Mouse (Mus musculus): ENCODE results near the gene Cyfip1. TPM values are rescaled to one million over a fixed set of nuclear protein-coding genes. Genes with fewer than 3 reads are reported as not detected.

Gene Cyfip1
- polyA plus RNA-seq, 1 experiment from 2014 or later, result 105 TPM

GRCm38 (mm10) chr7:55858836-55859517 is 17.4 kb downstream of the Cyfip1 start:
- no peak overlapping the region for H3K4me3 ChIP-seq (replicated peaks; ENCODE audit: low read length)
- no peaks in the 10 kb centered on the region for H3K9me3 ChIP-seq (replicated peaks; ENCODE audit: control insufficient read depth, low read length)
- no peak overlapping the region for H3K4me2 ChIP-seq (ENCODE audit: low read depth, low read length)
- no peak overlapping the region for H3K9ac ChIP-seq (ENCODE audit: low read length)
- H3K27ac ChIP-seq (ENCODE audit: low read length), result no peak overlapping the region
- no peak for ATAC-seq (ENCODE audit: insufficient read depth, low FRiP score)
- no peaks in the 10 kb centered on the region for H3K27me3 ChIP-seq (ENCODE audit: control insufficient read depth, insufficient read depth, low read length)
- H3K4me1 ChIP-seq (ENCODE audit: control insufficient read depth, insufficient read depth, low read length), result peaks cover 4% of the 10 kb centered on the region; the same call in 1 of the 2 replicates
- 76% methylated on average over 3 of the region's 3 CpGs for WGBS
- no peaks in the 10 kb centered on the region for H3K36me3 ChIP-seq (ENCODE audit: control insufficient read depth, insufficient read depth, low read length)

GRCm38 (mm10) chr7:55859518-55859872 is 17.9 kb downstream of the Cyfip1 start:
- no peaks in the 10 kb centered on the region for H3K27me3 ChIP-seq (ENCODE audit: control insufficient read depth, insufficient read depth, low read length)
- no peak overlapping the region for H3K4me3 ChIP-seq (replicated peaks; ENCODE audit: low read length)
- H3K9ac ChIP-seq (ENCODE audit: low read length), result no peak overlapping the region
- no peak overlapping the region for H3K4me2 ChIP-seq (ENCODE audit: low read depth, low read length)
- no peaks in the 10 kb centered on the region for H3K36me3 ChIP-seq (ENCODE audit: control insufficient read depth, insufficient read depth, low read length)
- H3K4me1 ChIP-seq (ENCODE audit: control insufficient read depth, insufficient read depth, low read length), result peaks cover 4% of the 10 kb centered on the region; the same call in 1 of the 2 replicates
- 80% methylated on average over 2 of the region's 2 CpGs for WGBS
- no peak for ATAC-seq (ENCODE audit: insufficient read depth, low FRiP score)
- H3K9me3 ChIP-seq (replicated peaks; ENCODE audit: control insufficient read depth, low read length), result no peaks in the 10 kb centered on the region
- no peak overlapping the region for H3K27ac ChIP-seq (ENCODE audit: low read length)

GRCm38 (mm10) chr7:55859956-55860355 is 18.4 kb downstream of the Cyfip1 start:
- H3K4me2 ChIP-seq (ENCODE audit: low read depth, low read length), result no peak overlapping the region
- H3K36me3 ChIP-seq (ENCODE audit: control insufficient read depth, insufficient read depth, low read length), result no peaks in the 10 kb centered on the region
- H3K4me3 ChIP-seq (replicated peaks; ENCODE audit: low read length), result no peak overlapping the region
- no peak overlapping the region for H3K27ac ChIP-seq (ENCODE audit: low read length)
- H3K9ac ChIP-seq (ENCODE audit: low read length), result no peak overlapping the region
- ATAC-seq (ENCODE audit: insufficient read depth, low FRiP score), result no peak
- 74% methylated on average over 6 of the region's 6 CpGs for WGBS
- H3K4me1 ChIP-seq (ENCODE audit: control insufficient read depth, insufficient read depth, low read length), result peaks cover 4% of the 10 kb centered on the region
- H3K9me3 ChIP-seq (replicated peaks; ENCODE audit: control insufficient read depth, low read length), result no peaks in the 10 kb centered on the region
- H3K27me3 ChIP-seq (ENCODE audit: control insufficient read depth, insufficient read depth, low read length), result no peaks in the 10 kb centered on the region

- H3K36me3 ChIP-seq (ENCODE audit: control insufficient read depth, insufficient read depth, low read length), result no peaks in the 10 kb centered on the region
- no peak overlapping the region for H3K27ac ChIP-seq (ENCODE audit: low read length)
- H3K4me3 ChIP-seq (replicated peaks; ENCODE audit: low read length), result no peak overlapping the region
- no peak overlapping the region for H3K9ac ChIP-seq (ENCODE audit: low read length)
- no peaks in the 10 kb centered on the region for H3K27me3 ChIP-seq (ENCODE audit: control insufficient read depth, insufficient read depth, low read length)
- no peaks in the 10 kb centered on the region for H3K9me3 ChIP-seq (replicated peaks; ENCODE audit: control insufficient read depth, low read length)
- ATAC-seq (ENCODE audit: insufficient read depth, low FRiP score), result no peak
- 78% methylated on average over 4 of the region's 4 CpGs for WGBS
- peaks cover 4% of the 10 kb centered on the region for H3K4me1 ChIP-seq (ENCODE audit: control insufficient read depth, insufficient read depth, low read length)
- no peak overlapping the region for H3K4me2 ChIP-seq (ENCODE audit: low read depth, low read length)
These were observed 19.6 kb downstream of the Cyfip1 start for GRCm38 (mm10) chr7:55861175-55861574.

GRCm38 (mm10) chr7:55865044-55865443 is 23.5 kb downstream of the Cyfip1 start:
- Histone ChIP-seq H3K9me3 (replicated peaks; ENCODE audit: control insufficient read depth, low read length) (no peaks in the 10 kb centered on the region), H3K4me3 (replicated peaks; ENCODE audit: low read length) (no peak overlapping the region), H3K4me2 (ENCODE audit: low read depth, low read length) (no peak overlapping the region), H3K27ac (ENCODE audit: low read length) (no peak overlapping the region), H3K36me3 (ENCODE audit: control insufficient read depth, insufficient read depth, low read length) (no peaks in the 10 kb centered on the region), H3K27me3 (ENCODE audit: control insufficient read depth, insufficient read depth, low read length) (no peaks in the 10 kb centered on the region), H3K9ac (ENCODE audit: low read length) (no peak overlapping the region), H3K4me1 (ENCODE audit: control insufficient read depth, insufficient read depth, low read length) (peaks cover 2% of the 10 kb centered on the region; the same call in 1 of the 2 replicates)
- ATAC-seq (ENCODE audit: insufficient read depth, low FRiP score), result no peak

- ATAC-seq (ENCODE audit: insufficient read depth, low FRiP score), result no peak
- no peak overlapping the region for H3K9ac ChIP-seq (ENCODE audit: low read length)
These were observed 24.3 kb downstream of the Cyfip1 start for GRCm38 (mm10) chr7:55865750-55866416.

GRCm38 (mm10) chr7:55868247-55868646 is 26.7 kb downstream of the Cyfip1 start:
- ATAC-seq (ENCODE audit: insufficient read depth, low FRiP score), result no peak
- no peaks in the 10 kb centered on the region for H3K27me3 ChIP-seq (ENCODE audit: control insufficient read depth, insufficient read depth, low read length)
- H3K4me1 ChIP-seq (ENCODE audit: control insufficient read depth, insufficient read depth, low read length), result peaks cover 2% of the 10 kb centered on the region; the same call in 1 of the 2 replicates
- no peak overlapping the region for H3K4me3 ChIP-seq (replicated peaks; ENCODE audit: low read length)
- no peak overlapping the region for H3K27ac ChIP-seq (ENCODE audit: low read length)
- WGBS, result 82% methylated on average over 7 of the region's 7 CpGs
- H3K4me2 ChIP-seq (ENCODE audit: low read depth, low read length), result no peak overlapping the region
- H3K9ac ChIP-seq (ENCODE audit: low read length), result no peak overlapping the region
- no peaks in the 10 kb centered on the region for H3K9me3 ChIP-seq (replicated peaks; ENCODE audit: control insufficient read depth, low read length)
- peaks cover 2% of the 10 kb centered on the region; the same call in 1 of the 2 replicates for H3K36me3 ChIP-seq (ENCODE audit: control insufficient read depth, insufficient read depth, low read length)

More at GRCm38 (mm10) chr7:55865750-55866416, 24.3 kb downstream of the Cyfip1 start:
- H3K4me2 ChIP-seq (ENCODE audit: low read depth, low read length), result no peak overlapping the region
- H3K36me3 ChIP-seq (ENCODE audit: control insufficient read depth, insufficient read depth, low read length), result no peaks in the 10 kb centered on the region
- peak overlapping the region; percentile 10; the same call in 1 of the 2 replicates for H3K27ac ChIP-seq (ENCODE audit: low read length)
- peaks cover 2% of the 10 kb centered on the region; the same call in 1 of the 2 replicates for H3K4me1 ChIP-seq (ENCODE audit: control insufficient read depth, insufficient read depth, low read length)
- H3K27me3 ChIP-seq (ENCODE audit: control insufficient read depth, insufficient read depth, low read length), result no peaks in the 10 kb centered on the region
- no peak overlapping the region for H3K4me3 ChIP-seq (replicated peaks; ENCODE audit: low read length)
- 52% methylated on average over 8 of the region's 8 CpGs for WGBS
- H3K9me3 ChIP-seq (replicated peaks; ENCODE audit: control insufficient read depth, low read length), result no peaks in the 10 kb centered on the region

- Histone ChIP-seq H3K4me1 (ENCODE audit: control insufficient read depth, insufficient read depth, low read length) (peaks cover 2% of the 10 kb centered on the region; the same call in 1 of the 2 replicates), H3K36me3 (ENCODE audit: control insufficient read depth, insufficient read depth, low read length) (peaks cover 5% of the 10 kb centered on the region; the same call in 1 of the 2 replicates), H3K27ac (ENCODE audit: low read length) (no peak overlapping the region), H3K27me3 (ENCODE audit: control insufficient read depth, insufficient read depth, low read length) (no peaks in the 10 kb centered on the region), H3K9ac (ENCODE audit: low read length) (no peak overlapping the region), H3K4me2 (ENCODE audit: low read depth, low read length) (no peak overlapping the region), H3K9me3 (replicated peaks; ENCODE audit: control insufficient read depth, low read length) (no peaks in the 10 kb centered on the region), H3K4me3 (replicated peaks; ENCODE audit: low read length) (no peak overlapping the region)
- ATAC-seq (ENCODE audit: insufficient read depth, low FRiP score), result no peak
- 73% methylated on average over 3 of the region's 3 CpGs for WGBS
These were observed 27.7 kb downstream of the Cyfip1 start for GRCm38 (mm10) chr7:55869220-55869619.

- H3K4me3 ChIP-seq (replicated peaks; ENCODE audit: low read length), result no peak overlapping the region
- H3K9me3 ChIP-seq (replicated peaks; ENCODE audit: control insufficient read depth, low read length), result no peaks in the 10 kb centered on the region
- 0 out of 2 replicates have a peak, but pooled peaks have one; percentile 40 for ATAC-seq (ENCODE audit: insufficient read depth, low FRiP score)
- no peaks in the 10 kb centered on the region for H3K27me3 ChIP-seq (ENCODE audit: control insufficient read depth, insufficient read depth, low read length)
- no peak overlapping the region for H3K4me2 ChIP-seq (ENCODE audit: low read depth, low read length)
- 89% methylated on average over 6 of the region's 6 CpGs for WGBS
- peaks cover 6% of the 10 kb centered on the region for H3K36me3 ChIP-seq (ENCODE audit: control insufficient read depth, insufficient read depth, low read length)
- H3K9ac ChIP-seq (ENCODE audit: low read length), result no peak overlapping the region
- H3K27ac ChIP-seq (ENCODE audit: low read length), result no peak overlapping the region
- peaks cover 2% of the 10 kb centered on the region; the same call in 1 of the 2 replicates for H3K4me1 ChIP-seq (ENCODE audit: control insufficient read depth, insufficient read depth, low read length)
These were observed 28.9 kb downstream of the Cyfip1 start for GRCm38 (mm10) chr7:55870340-55871020.
